Mouse (Mus musculus): Measurements from ENCODE around the gene Olfr71. TPM values are rescaled to one million over a fixed set of nuclear protein-coding genes. Genes with fewer than 3 reads are reported as not detected.

Olfr71 gene
- not detected in 2 replicates for total RNA-seq (2017)

- 0 out of 2 replicates have a peak, but pooled peaks have one; percentile 36 for ATAC-seq (replicated peaks; ENCODE audit: low read depth, poor library complexity, severe bottlenecking)
Observed at GRCm38 (mm10) chr4:43709869-43710268, at the start of gene Olfr71. TSS of gene Olfr71 (minus strand) at chr4:43710255.

GRCm38 (mm10) chr4:43757213-43757612 is 47.2 kb upstream of the Olfr71 start:
- 0 out of 2 replicates have a peak, but pooled peaks have one; percentile 11 for ATAC-seq (replicated peaks; ENCODE audit: low read depth, poor library complexity, severe bottlenecking)

GRCm38 (mm10) chr4:43745187-43745586 is 35.1 kb upstream of the Olfr71 start:
- ATAC-seq (replicated peaks; ENCODE audit: low read depth, poor library complexity, severe bottlenecking): peak; percentile 58; the same call in 1 of the 2 replicates

DNA sequence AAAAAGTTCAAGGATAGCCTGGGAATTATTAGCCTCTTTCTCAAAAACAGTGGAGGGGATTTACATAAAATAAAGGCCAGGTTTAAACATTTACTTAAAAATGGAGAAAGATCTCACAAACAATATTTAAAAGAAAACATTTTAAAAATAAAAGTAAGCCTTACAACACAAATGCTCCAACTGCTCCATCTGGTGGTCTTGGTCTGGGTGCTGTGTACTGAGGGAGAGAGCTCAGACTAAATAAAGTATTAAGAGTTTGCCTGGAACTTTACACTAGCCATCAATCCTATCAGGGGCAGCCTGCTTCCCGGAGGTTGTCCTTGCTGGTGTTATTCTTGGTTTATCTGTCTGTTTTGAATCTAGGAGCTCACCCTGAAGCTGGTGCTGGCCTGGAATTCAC is 33.0 kb upstream of the Olfr71 start:
- ATAC-seq (replicated peaks; ENCODE audit: low read depth, poor library complexity, severe bottlenecking): no peak

DNA sequence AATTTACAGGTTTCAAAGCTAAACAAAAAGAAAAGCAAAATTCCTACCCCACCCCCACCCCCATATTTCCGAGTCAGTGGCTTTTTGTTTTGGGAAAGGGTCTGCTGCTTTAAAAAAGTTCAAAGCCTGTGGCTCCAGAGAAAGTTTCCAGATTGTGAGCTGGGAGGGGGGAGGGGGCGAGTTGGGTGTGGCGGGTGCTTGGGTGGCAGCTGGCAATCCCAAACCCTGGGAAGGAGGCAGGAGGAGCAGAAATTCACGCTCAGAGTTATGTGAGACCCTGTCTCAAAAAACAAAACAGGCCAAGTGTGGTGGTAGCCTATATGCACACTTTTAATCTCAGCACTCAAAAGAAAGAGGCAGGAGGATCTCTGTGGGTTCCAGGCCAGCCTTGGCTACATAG is 32.6 kb upstream of the Olfr71 start:
- ATAC-seq (replicated peaks; ENCODE audit: low read depth, poor library complexity, severe bottlenecking): no peak

DNA sequence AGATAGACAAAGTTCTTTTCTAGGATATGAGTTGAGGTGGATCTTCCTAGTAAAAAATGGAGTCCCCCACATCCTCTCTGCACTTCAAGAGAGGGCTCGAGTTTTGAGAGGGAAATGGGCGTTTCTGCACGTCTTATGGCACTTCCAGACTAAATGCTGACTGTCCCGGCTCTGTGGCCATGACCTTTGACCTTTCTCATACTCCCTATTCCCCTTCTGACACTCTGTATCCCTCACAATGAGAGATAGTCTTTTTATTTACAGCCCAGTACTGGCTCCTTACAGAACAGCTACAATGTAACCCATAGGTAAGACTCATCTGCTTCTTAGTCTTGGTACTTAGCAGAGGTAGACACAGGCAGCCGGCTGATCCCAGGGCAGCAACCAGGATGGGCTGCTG is 31.5 kb upstream of the Olfr71 start:
- no peak for ATAC-seq (replicated peaks; ENCODE audit: low read depth, poor library complexity, severe bottlenecking)

DNA sequence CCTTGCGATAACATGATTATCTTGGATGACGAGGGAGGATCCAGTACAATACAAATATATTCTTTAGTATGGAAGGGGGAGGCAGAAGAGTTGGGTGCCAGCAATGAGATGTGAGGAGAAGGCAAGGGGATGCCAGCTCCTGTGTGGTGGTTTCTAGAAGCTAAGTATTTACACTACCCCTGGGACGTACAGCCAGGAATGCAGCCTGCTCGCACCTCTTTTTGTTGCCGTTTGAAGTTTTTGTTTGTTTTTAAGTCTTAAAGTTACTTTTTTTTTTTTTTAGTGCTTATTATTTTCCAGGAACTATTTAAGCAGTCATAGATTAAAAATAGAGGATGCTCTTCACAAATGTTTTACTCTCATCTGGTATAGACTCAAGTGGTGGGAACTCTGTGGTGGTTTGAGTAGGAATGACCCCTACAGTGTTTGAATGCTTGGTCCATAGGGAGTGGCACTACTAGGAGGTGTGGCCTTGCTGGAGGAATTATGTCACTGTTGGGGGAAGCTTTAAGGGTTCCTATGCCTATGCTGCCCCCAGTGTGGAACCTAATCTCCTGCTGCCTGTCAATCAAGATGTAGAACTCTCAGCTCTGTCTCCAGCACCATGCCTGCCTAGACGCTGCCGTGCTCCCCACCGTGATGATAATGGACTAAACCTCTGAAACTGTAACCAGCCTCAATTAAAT is 29.1 kb upstream of the Olfr71 start:
- no peak for ATAC-seq (replicated peaks; ENCODE audit: low read depth, poor library complexity, severe bottlenecking)

DNA sequence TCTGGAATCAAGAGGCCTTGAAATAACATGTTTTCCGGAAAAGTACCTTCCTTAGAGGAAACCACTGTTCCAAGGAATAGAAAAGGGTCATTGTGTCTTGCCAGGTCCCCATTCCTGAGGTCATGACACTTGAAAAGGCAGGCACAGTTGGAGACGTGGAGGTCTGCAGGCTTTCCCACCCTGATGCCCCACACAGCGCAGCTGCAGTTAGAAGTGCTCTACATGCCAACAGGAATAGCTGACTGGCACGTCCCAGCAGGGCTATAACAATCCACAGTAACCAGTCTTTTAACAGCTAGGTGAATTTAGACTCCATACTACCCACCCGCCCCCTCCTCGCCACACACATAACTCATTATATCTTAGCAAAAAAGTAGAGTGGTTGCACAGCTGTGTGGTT is 27.1 kb upstream of the Olfr71 start:
- ATAC-seq (replicated peaks; ENCODE audit: low read depth, poor library complexity, severe bottlenecking): no peak

GRCm38 (mm10) chr4:43733186-43733585 is 23.1 kb upstream of the Olfr71 start:
- no peak for ATAC-seq (replicated peaks; ENCODE audit: low read depth, poor library complexity, severe bottlenecking)

- ATAC-seq (replicated peaks; ENCODE audit: low read depth, poor library complexity, severe bottlenecking): no peak
Observed at GRCm38 (mm10) chr4:43732171-43732570, 22.1 kb upstream of the Olfr71 start.

DNA sequence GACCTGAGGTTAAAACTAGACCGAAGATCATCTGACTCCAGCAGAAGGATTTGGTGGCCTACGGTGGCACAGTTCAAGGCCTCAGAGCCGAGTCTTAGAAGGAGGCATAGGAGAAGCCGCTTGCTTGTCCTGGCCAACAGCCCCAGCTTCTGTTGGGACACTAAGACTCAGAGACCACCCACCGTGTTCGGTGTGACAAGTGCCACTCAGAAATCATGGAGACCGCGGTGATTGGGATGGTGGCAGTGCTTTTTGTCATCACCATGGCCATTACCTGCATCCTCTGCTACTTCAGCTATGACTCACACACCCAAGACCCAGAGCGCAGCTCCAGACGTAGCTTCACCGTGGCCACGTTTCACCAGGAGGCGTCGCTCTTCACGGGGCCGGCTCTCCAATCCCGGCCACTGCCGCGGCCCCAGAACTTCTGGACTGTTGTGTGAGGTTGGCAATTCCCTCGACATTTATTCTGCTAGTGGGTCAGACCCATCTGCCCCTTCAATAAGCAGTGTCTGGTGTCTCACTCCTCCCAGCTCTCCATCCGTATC is 20.8 kb upstream of the Olfr71 start:
- no peak for ATAC-seq (replicated peaks; ENCODE audit: low read depth, poor library complexity, severe bottlenecking)

DNA sequence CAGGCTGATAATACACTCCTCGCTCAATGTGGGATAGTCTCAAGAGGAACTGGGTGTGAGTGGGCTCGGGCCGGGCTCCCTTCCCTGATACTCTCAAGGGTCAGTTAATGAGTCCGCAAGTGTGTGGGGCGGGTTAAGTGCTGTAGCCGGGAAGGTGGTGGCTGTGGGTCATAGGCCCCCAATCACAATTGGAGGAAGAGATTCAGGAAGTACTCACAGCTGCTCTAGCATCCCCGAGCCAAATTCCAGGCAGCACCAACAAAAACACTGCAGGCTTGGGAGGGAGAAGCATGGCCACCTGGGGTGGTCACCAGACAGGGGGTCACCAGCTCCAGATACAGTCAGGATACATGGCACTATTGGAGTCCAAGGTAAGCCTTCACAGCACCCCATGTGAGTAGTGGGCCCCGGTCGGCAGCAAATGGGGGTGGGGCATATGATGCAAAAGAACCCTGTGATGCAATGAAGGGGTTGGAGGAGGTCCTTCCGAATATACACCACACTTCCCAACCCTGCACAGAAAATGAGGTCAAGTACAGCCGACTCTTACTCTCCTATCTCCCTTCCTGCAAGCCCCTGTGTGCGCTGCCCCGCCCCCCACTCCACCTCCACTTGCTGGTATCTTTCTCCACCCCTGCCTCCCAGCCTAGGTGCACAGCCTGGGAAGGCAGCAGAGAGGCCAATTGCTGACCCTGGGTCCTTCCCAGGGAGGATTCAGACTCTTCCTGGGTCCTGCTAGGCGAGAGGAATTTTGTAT is 19.9 kb upstream of the Olfr71 start, which contains the start of gene Spaar:
TSS of gene Spaar (plus strand) at position 241 of the 757 bp plus-strand sequence.
- ATAC-seq (replicated peaks; ENCODE audit: low read depth, poor library complexity, severe bottlenecking): peak; percentile 64; the same call in 1 of the 2 replicates

DNA sequence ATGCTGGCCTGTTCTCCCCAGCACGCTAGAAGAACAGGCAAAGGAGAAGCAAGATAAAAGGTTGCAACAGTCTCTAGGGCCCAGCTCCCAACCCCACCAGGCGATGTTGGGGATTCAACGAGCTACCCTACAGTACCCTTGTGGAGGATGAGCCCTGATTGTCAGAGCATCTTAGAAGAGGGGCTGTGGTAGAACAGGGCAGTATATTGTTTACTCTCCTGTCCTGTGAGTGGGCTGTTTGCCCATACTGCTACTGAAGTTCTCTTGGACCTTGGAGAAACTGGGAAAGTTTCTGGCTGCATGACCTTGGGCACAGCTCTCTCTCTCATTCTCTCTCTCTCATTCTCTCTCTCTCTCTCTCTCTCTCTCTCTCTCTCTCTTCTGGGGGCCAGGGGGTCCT is 19.1 kb upstream of the Olfr71 start:
- ATAC-seq (replicated peaks; ENCODE audit: low read depth, poor library complexity, severe bottlenecking): no peak

- ATAC-seq (replicated peaks; ENCODE audit: low read depth, poor library complexity, severe bottlenecking): no peak
Observed at GRCm38 (mm10) chr4:43728576-43728954, 18.5 kb upstream of the Olfr71 start.

GRCm38 (mm10) chr4:43727718-43728575 is 17.9 kb upstream of the Olfr71 start:
- ATAC-seq (replicated peaks; ENCODE audit: low read depth, poor library complexity, severe bottlenecking): no peak

- ATAC-seq (replicated peaks; ENCODE audit: low read depth, poor library complexity, severe bottlenecking): no peak
Observed at GRCm38 (mm10) chr4:43726995-43727394, 16.9 kb upstream of the Olfr71 start, which contains the start of gene Hrct1. TSS of gene Hrct1 (plus strand) at chr4:43727188.

- ATAC-seq (replicated peaks; ENCODE audit: low read depth, poor library complexity, severe bottlenecking): no peak
Observed at GRCm38 (mm10) chr4:43726228-43726993, 16.4 kb upstream of the Olfr71 start.

DNA sequence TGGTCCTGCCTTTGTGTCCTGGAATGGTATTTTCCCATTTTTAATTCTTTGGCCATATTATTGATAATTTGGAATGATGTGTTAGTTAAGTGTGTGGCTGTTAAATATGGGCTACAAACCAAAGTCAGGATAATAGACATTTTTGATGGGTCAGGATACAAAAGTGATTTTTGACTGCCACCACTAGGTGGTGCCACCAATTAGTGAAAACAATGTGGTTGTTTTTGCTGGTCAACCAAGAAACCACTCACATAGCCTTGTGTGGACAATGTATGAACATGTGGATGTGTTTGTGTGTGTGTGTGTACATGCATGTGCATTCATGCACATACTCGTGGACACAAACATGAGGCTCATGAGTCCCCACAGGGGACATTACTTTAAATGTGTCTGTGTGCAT is 14.7 kb upstream of the Olfr71 start:
- 0 out of 2 replicates have a peak, but pooled peaks have one; percentile 42 for ATAC-seq (replicated peaks; ENCODE audit: low read depth, poor library complexity, severe bottlenecking)

GRCm38 (mm10) chr4:43722191-43722590 is 12.1 kb upstream of the Olfr71 start:
- ATAC-seq (replicated peaks; ENCODE audit: low read depth, poor library complexity, severe bottlenecking): no peak

Data from common myeloid progenitor, adult 5-6 weeks (primary cell).